Mouse (Mus musculus) layer of hippocampus, adult 9-10 months (tissue): ENCODE results near the gene H2-DMa.
A peak's percentile ranks its signal among the peaks of the same experiment; 100 is the strongest.

Experiments
- DNase-seq: peaks from one replicate; pipeline ENCODE4 v3.0.0; 2022; ENCODE audit warnings: low spot score

H2-DMa gene

DNA sequence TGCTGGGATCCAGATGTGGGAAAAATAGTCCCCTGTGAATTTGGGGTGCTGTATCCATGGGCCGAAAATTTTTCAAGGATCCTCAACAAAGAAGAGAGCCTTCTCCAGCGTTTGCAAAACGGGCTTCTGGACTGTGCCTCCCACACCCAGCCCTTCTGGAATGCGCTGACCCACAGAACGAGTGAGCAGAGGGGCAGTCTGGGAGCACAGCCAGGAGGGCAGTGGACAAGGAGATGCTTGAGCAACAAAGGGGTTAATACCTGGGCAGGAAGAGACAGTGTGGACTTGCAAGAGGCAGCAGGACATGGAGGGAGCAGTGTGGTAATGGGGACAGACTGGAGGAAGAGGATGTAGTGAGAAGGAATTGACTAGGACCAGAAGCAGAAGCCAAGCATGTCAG, 36.2 kb downstream of the H2-DMa start:
- DNase-seq: no peak

DNA sequence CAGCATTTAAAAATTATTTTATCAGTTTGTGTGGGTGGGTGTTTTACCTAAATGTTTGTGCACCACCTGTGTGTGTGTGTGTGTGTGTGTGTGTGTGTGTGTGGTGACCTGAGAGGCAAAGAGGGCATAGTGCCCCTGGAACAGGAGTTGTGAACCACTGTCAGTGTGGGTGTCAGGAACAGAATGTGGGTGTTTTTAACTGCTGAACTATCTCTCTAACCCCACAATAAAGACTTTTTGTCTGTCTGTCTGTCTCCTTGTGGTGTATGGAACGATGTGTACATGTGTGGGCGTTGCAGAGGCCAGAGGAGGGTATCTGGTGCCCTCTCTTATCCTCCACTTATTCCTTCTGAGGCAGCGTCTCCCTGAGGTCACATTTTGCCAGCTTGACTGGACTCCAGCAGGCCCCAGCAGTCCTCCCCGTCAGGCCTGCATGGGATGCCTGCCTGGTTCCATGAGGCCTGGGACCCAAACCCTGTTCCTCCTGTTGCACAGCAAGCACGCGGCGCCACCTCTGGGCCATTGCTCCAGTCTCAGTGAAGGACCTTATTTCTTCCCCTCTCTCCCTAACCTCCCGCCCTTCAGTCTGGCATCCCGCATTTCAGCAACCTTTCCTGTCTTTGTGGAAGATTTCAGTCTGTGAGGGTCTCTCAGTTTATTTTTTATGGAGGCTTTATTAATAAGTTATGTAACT, 45.0 kb downstream of the H2-DMa start:
- DNase-seq: no peak

DNA sequence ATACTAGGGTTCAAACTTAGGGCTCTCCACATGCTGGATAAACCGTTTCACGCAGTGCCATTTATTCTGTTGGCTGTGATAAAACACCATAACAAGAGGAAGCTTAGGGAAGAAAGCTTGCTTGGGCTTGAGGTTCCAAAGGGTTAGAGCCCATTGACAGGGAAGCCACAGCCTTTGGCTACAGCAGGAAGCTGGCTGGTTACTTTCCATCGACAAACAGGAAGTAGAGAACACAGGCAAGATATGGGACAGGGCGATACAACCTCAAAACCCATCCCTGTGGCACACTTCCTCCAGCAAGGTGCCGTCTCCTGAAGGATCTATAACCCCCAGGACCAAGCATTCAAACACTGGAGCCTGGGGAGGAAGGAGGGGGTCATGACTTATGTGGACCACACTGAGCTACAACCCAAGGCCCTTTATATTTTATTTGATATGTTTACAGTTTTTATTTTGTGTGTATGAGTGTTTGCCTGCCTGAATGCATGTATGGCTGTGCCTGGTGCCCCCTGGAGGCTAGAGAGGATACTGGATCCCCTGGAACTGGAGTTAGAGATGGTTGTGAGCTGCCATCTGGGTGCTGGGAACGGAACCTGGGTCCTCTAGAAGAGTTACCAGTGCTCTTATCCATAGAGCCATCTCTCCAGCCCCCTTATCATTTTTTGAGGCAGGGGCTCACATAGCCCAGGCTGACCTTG, 45.8 kb downstream of the H2-DMa start:
- no peak for DNase-seq

DNA sequence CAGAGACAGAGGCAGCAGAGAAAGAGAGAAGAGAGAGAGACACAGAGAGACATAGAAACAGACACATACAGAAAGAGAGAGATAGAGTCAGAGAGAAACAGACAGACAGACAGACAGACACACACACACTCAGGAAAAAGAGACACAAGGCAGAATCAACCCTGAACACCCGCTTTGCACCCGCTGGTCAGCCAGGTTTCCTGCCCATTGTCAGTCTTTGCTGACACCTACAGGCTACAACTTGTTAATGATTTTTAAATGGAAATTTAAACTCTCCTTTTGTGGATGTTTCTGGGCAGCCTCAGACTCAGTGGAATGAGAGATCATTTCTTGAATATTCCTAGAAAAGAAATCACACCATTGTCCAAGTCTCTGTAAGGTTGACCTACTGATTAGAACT, 49.9 kb downstream of the H2-DMa start:
- DNase-seq: peak; percentile 25

DNA sequence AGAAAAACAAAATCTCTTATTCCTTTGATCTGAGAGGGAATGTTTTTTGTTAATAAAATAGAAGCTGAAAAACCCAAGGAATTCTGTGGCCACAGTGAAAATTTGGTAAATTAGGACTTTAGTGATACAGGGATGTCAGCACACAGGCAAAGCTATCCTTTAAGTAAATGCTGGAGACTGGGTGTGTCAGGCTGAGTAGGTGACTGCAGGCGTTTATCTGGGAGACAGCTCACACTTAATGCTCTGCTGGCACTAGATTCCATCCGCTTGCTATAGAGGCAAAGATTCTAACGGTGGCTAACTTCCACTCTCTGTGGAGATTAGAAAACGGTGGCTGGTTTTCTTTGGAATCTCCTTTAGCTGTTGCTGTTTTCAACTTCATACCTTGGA, 51.1 kb downstream of the H2-DMa start:
- DNase-seq: no peak

DNA sequence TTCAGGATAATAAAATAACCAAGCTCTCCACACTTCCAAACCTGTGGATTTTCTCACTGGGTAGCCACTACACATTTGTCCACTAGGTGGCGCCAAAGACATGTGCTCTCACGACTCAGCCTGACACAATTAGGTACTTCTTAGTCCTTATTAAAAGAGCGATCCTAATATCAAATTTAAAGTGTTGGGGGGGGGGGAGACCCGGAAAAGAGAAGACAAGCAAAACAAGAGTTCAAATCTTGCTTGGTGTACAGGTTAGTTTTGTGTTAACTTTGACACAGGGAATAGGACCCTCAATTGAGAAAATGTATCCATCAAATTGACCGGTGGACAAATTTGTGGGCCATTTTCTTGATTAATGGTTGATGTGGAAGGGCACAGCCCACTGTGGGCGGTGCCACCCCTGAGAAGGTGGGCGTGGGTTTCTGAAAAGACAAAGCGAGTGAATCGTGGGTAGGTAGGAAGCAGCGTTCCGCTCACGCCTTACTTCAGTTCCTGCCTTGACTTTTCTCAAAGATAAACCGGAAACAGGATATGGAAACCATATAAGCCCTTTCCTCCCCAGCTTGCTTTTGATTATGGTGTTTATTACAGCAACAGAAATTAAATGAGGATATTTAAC, 51.6 kb downstream of the H2-DMa start:
- DNase-seq: peak; percentile 90

DNA sequence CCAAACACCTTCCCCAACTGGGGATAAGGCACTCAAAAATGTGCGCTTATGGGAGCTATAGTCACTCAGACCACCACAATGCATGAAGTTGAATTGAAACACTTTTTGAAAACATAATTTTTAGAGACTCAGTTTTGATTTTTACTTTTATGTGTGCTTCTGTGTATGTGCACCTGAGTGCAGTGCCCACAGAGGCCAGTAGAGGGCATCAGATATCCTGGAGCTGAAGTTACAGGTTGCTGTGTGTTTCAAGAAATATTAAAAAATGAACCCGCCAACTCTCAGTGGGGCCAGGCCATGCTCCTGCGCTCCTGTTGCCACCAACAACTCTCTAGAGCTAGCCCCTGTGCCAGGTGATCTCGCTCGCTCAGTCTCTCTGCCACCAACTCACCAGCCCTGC, 53.2 kb downstream of the H2-DMa start:
- DNase-seq: no peak

DNA sequence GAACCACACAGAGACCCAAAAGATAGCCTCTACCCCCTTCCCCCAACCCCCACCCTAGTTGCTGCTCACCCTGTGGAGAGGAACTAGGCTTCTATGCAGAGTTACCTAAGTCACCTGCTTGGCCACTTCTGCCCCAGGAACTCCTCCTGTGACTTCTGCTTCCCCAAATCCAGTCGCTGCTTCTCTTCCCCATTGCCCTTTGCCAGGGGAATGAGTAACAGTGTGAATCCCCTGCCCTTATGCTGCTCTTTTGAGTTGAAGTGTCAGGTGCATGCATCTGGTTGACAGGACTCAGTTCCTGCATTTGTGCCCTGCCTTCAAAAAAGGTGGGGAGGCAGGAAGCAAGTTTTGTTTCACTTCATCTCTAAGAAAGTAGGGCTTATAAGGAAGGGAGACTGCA, 54.7 kb downstream of the H2-DMa start:
- no peak for DNase-seq

DNA sequence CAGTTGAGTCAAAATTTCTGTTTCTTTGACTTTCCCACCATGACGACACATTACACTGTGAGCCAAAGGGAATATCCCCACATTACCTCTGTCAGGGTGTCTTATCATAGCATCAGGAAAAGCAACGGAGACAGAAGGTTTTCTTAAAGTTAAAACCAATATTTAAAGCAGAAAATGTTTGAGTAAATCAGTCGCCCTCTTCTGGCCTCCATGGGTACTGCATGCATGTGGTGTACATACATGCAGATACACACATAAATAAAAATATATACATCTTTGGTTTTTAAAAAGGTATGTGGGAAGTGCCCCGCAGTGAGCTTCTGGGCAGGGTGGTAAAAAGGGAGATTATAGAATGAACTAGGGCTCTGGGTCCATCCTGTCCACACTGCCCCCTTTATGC, 57.8 kb downstream of the H2-DMa start:
- no peak for DNase-seq

DNA sequence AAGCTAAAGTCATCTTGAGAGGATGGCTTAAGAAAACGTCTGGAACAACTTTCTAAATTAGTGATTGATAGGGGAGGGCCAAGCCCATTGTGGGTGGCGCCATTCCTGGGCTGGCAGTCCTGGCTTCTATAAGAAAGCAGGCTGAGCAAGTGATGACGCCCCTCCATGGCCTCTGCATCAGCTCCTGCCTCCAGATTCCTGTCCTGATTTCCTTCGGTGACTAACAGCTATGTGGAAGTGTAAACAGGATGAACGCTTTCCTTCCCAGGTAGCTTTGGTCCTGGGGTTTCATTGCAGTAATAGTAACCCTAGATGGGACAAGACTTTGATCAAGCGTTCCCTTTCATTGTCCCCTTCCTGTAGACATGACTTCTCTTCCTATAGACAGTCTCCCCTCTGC, 59.7 kb downstream of the H2-DMa start:
- no peak for DNase-seq

DNA sequence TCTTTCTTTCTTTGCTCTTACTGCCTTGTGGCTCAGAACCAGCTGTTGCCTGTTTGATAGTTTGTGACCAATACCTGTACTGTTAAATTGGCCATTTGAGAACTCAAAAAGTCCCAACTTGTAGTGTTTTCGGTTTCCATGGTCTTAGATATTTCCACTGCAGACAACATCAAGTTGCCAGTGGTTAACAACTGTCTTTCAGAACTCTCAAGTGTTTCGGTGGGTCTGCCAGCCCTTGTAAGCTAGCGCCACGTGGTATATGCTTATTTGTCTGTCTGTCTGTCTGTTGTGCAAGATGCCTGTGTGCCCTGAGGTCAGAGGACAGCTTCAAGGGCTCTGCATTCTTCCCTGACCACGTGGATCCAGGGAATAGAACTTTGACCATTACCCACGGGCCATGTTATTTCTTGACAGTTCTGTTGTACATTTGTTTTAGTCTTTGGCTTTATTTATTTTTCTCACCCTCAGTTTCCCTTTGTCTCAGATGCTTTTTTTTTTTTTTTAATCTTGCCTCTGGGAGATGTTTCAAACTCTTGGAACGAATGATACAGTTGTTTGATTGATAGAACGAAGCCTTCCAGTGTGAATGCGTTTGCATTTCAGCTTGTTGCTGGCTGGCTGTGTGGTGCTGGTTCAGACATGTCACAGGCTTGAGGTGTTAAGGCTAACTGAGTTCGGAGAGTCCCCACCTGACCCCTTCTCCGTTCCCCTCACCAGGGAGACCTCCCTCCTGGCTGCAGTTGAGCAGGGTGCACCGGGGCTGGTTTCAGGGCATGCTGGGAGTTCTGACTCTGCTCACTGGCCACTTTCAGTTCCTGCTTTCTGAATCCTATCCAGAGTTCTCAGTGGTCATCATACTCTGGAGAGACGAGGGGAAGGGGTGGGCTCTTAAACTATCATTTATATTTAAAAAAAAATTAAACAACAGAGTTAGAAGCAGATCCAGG, 60.8 kb downstream of the H2-DMa start:
- DNase-seq: no peak

DNA sequence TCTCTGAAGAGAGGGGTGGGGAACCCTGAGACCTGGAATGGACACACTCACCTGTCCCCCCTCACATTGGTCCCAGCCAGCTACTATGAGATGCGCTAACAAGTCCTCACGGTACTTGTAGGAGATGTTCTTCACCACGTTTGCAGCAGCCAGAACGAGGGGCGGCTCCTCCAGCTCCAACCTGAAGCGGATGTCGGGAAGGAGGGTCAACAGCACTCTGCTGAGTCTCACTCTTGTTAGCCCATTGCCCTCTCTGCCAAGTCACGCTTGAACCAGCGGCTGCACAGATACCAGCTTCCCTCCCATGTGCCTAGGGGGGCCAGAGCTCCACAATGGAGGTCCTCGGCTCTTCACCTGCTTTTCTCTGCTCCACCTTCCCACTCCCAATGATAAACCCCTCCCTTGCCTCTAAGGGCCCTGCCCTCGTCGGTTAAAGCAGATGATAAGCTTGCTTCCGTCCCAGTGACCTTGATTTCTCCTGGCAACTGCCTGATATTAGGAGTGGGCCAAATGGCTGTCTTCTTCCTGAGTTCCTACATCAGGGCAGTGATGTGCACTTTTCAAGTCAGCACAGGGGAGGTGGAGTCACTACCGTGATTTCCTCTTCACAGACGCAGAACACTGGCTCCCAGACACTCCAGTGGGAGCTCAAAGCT, 64.4 kb downstream of the H2-DMa start:
- DNase-seq: no peak

DNA sequence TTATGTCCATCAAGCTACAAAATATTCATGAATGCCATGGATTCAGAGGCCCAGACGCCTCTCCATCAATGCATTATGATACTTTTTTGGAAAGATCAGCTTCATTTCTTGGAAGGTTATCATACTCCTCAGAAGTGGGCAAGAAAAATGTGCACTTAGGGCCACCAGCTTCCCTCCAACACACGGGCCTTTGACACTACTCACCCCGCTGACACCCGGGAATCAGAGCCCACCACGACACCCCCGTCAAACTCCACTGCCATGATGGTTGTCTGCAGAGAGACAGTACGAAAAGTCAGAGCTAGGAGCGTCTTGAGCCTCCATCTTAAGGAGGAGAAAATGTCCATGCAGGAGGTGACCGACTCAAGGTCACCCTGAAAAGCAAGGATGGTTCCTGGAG, 66.2 kb downstream of the H2-DMa start:
- no peak for DNase-seq

DNA sequence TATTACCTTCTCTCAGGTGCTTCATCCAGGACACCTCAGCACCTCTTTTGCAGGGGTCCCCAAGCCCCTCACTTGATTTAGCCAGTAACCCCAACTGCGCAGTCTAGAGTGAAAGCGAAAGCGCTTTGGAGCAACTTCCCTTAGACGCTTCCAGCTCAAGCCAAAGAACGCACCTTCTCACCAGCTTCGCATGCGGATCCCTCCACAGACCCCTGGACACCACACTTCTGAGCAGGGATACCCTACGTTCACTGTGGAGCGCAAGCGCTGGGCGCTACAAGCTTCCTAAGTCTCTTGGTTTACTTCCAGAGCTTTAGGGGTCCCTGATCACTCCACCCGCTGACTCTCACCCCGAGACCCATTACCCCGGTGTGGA, 67.5 kb downstream of the H2-DMa start:
- DNase-seq: no peak

DNA sequence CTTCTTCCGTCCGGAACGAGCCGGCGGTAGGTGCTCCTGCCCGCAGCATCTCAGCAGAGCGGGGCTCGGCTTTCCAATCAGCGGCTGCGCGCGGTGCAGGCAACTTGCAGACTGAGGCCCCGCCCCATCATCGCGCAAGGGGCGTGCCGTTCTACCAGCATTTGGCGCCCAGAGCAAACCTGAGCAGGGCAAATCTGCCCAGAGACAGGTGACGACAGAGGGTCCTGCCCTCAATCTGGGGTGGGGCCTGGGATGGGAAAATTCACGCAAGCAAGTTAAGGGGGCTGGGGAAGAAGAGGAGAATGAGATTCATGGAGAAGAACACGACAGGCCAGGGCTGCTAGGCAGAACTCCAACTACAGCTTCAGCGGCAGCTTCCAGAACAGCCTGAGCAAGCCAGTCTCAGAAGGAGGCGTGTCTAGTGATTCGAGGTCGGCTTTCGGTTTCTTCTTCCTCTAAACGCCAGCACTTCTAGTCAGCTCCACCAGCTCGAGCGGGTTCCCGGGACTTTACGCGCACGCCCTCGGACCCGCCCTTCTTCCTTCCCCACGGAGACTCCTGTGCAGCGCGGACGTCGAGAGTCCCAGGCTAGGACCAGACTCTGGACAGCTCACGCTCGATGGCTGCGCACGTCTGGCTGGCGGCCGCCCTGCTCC, 68.0 kb downstream of the H2-DMa start, which contains the start of the genes Tap1 and Psmb9:
Gene Tap1 (plus strand): TSS at position 293 of the 656 bp plus-strand sequence.
Gene Psmb9 (minus strand): TSS at position 504 of the 656 bp plus-strand sequence.
- peak; percentile 94 for DNase-seq

DNA sequence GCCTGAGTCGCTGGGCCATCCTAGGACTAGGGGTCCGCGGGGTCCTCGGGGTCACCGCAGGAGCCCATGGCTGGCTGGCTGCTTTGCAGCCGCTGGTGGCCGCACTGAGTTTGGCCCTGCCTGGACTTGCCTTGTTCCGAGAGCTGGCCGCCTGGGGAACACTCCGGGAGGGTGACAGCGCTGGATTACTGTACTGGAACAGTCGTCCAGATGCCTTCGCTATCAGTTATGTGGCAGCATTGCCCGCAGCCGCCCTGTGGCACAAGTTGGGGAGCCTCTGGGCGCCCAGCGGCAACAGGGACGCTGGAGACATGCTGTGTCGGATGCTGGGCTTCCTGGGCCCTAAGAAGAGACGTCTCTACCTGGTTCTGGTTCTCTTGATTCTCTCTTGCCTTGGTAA, 68.7 kb downstream of the H2-DMa start:
- no peak for DNase-seq
